Mouse (Mus musculus) stomach, postnatal 0 days (tissue): ENCODE measurements around the gene Ccnd3.

ENCODE experiments used
- CTCF ChIP-seq: IDR thresholded peaks from 2 replicates; pipeline ENCODE4 v1.5.1; 2016; ENCODE audit warnings: antibody characterized with exemption, low read depth, mild to moderate bottlenecking, moderate library complexity
- EP300 ChIP-seq: optimal IDR thresholded peaks from 2 replicates; pipeline ENCODE3; 2016; ENCODE audit warnings: antibody characterized with exemption

- TF ChIP-seq CTCF (no peak), EP300 (no peak)
Observed at GRCm38 (mm10) chr17:47566133-47566532, 61.3 kb downstream of the Ccnd3 start.
